Mouse (Mus musculus) embryonic facial prominence, embryonic 14.5 days (tissue): ENCODE measurements around the gene Gm13276. TPM values are rescaled to one million over a fixed set of nuclear protein-coding genes. Genes with fewer than 3 reads are reported as not detected.
"Not testable (repeated sequence)": the region's sequence is repeated elsewhere in the genome, so short reads cannot be mapped to it uniquely, and the experiment has no call there.

Source experiments
- ATAC-seq: fragments of 200-750 bp; cut with Nextera tagmentation; 2 replicates; pipeline ENCODE4 v1.8.0; 2017; ENCODE audit warnings: low read depth, moderate number of reproducible peaks, moderate TSS enrichment
- DNase-seq: peaks from one replicate; pipeline ENCODE4 v3.0.0-alpha.2; 2015; ENCODE audit warnings: low spot score
- H3K27ac ChIP-seq: fragments of 300-500 bp; sonication (generic); replicated peaks from 2 replicates; pipeline ENCODE4 v1.5.1; 2014; ENCODE audit warnings: low read depth, mild to moderate bottlenecking, low read length, moderate library complexity
- H3K27me3 ChIP-seq: fragments of 300-500 bp; sonication (generic); replicated peaks from 2 replicates; pipeline ENCODE4 v1.6.1; 2014; ENCODE audit warnings: low read length; ENCODE audit not compliant: control insufficient read depth, insufficient read depth
- H3K36me3 ChIP-seq: fragments of 300-500 bp; sonication (generic); 2 replicates; pipeline ENCODE4 v1.6.1; 2014; ENCODE audit warnings: low read length, mixed read lengths; ENCODE audit not compliant: control insufficient read depth, insufficient read depth
- H3K4me1 ChIP-seq: fragments of 300-500 bp; sonication (generic); 2 replicates; pipeline ENCODE4 v1.6.1; 2014; ENCODE audit warnings: antibody characterized with exemption, low read length; ENCODE audit not compliant: control insufficient read depth, insufficient read depth
- H3K4me2 ChIP-seq: fragments of 300-500 bp; sonication (generic); 2 replicates; pipeline ENCODE4 v1.6.1; 2014; ENCODE audit warnings: low read depth, mild to moderate bottlenecking, low read length, moderate library complexity, mixed read lengths
- H3K4me3 ChIP-seq: fragments of 300-500 bp; sonication (generic); 2 replicates; pipeline ENCODE4 v1.5.1; 2014; ENCODE audit warnings: low read depth, mild to moderate bottlenecking, low read length
- H3K9ac ChIP-seq: fragments of 300-500 bp; sonication (generic); 2 replicates; pipeline ENCODE4 v1.6.1; 2014; ENCODE audit warnings: low read depth, mild to moderate bottlenecking, low read length, moderate library complexity, mixed read lengths
- H3K9me3 ChIP-seq: fragments of 300-500 bp; sonication (generic); 2 replicates; pipeline ENCODE4 v1.6.1; 2016; ENCODE audit warnings: low read length; ENCODE audit not compliant: control insufficient read depth
- WGBS: fragments of 180-500 bp; shearing (Covaris S2); extraction: QIAGEN DNeasy Blood & Tissue Kit; methylation state at CpG from one replicate; pipeline ENCODE4 v1.1.7; 2014; 5-methylcytosine and 5-hydroxymethylcytosine counted together
- polyA plus RNA-seq: library from polyadenylated mRNA; unstranded; fragments of >200 nt; fragmentation: Nextera tagmentation; extraction: Ambion mirVana; gene quantifications from 2 replicates; pipeline ENCODE4 v1.2.1, GENCODE M21; 2014

The Gm13276 gene
- polyA plus RNA-seq, 1 experiment from 2014 or later: not detected

GRCm38 (mm10) chr4:88793936-88794675 lies 8.6 kb downstream of the Gm13276 start, which contains the start of gene Gm13275:
Gene Gm13275, plus strand, starts transcription at chr4:88794487.
- not testable (repeated sequence) for H3K27me3 ChIP-seq, H3K36me3 ChIP-seq, H3K4me2 ChIP-seq, H3K9me3 ChIP-seq, H3K4me3 ChIP-seq, H3K27ac ChIP-seq, DNase-seq, H3K9ac ChIP-seq, ATAC-seq, H3K4me1 ChIP-seq
- WGBS: no CpG with 5 or more reads among the region's 52 CpGs

DNA sequence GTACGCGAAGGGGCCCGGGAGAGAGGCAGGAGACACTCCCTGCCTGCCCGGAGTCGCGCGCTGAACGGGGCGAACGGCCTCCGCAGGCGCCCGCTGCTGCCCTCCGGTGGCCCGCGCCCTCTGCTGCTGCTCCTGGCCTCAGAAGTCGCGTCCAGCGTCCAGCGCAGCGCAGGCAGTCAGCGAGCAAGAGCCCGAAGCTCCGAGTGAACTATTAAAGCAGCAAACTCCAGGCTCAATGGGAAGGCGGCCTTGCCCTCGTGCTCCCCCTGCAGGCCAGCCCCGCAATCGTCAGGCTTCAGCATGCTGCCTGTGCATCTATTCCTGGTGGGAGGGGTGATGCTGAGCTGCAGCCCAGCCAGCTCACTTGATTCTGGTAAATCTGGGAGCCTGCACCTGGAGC lies 11.6 kb downstream of the Gm13276 start, which contains the start of gene Gm13279:
TSS of gene Gm13279 (plus strand) at position 301 of the 400 bp plus-strand sequence.
- not testable (repeated sequence) for H3K4me3 ChIP-seq, DNase-seq, H3K36me3 ChIP-seq, H3K9ac ChIP-seq, H3K9me3 ChIP-seq, H3K4me2 ChIP-seq, H3K27ac ChIP-seq, ATAC-seq, H3K4me1 ChIP-seq, H3K27me3 ChIP-seq
- WGBS: no CpG with 5 or more reads among the region's 28 CpGs

DNA sequence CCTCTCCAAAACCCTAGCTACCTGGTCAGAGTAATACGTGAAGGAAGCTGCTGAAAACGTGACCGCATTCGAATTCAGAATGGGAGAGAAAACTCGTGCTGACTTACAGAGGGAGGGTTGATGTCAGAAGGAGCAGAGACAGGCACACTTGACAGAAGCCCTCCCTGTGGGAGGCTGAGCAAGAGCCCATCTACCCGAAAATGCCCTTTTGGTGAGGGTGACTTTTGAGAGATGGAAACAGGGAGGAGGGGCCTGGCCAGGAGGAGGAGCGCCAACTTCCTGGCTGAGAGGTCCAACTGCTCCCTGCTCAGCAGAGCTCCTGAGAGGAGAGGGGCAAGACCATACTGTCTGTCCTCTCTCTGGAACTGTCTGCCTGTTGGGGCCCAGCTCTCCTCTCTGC lies 13.9 kb downstream of the Gm13276 start, which contains the start of gene Gm13285:
TSS of gene Gm13285 (plus strand) at position 301 of the 400 bp plus-strand sequence.
- H3K4me2 ChIP-seq: not testable (repeated sequence)

DNA sequence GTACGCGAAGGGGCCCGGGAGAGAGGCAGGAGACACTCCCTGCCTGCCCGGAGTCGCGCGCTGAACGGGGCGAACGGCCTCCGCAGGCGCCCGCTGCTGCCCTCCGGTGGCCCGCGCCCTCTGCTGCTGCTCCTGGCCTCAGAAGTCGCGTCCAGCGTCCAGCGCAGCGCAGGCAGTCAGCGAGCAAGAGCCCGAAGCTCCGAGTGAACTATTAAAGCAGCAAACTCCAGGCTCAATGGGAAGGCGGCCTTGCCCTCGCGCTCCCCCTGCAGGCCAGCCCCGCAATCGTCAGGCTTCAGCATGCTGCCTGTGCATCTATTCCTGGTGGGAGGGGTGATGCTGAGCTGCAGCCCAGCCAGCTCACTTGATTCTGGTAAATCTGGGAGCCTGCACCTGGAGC lies 17.4 kb downstream of the Gm13276 start, which contains the start of gene Gm13287:
TSS of gene Gm13287 (plus strand) at position 301 of the 400 bp plus-strand sequence.
- not testable (repeated sequence) for H3K9ac ChIP-seq, DNase-seq, H3K4me3 ChIP-seq, H3K4me2 ChIP-seq, H3K9me3 ChIP-seq, H3K27me3 ChIP-seq, H3K36me3 ChIP-seq, H3K27ac ChIP-seq, ATAC-seq, H3K4me1 ChIP-seq
- WGBS: no CpG with 5 or more reads among the region's 29 CpGs

More for the DNA sequence above, 13.9 kb downstream of the Gm13276 start, which contains the start of gene Gm13285:
- not testable (repeated sequence) for H3K27ac ChIP-seq, H3K4me3 ChIP-seq, H3K4me1 ChIP-seq, H3K9ac ChIP-seq, ATAC-seq, H3K36me3 ChIP-seq, DNase-seq, H3K27me3 ChIP-seq, H3K9me3 ChIP-seq
- WGBS: 0% methylated on average over 2 of the region's 7 CpGs

GRCm38 (mm10) chr4:88805231-88805630 lies 19.7 kb downstream of the Gm13276 start, which contains the start of gene Gm13288:
Gene Gm13288, plus strand, starts transcription at chr4:88805531.
- not testable (repeated sequence) for H3K4me1 ChIP-seq, H3K27ac ChIP-seq, H3K9ac ChIP-seq, DNase-seq, H3K27me3 ChIP-seq, H3K36me3 ChIP-seq, ATAC-seq, H3K9me3 ChIP-seq
- peak within 1 kb of the TSS; percentile 32; the same call in 1 of the 2 replicates for H3K4me2 ChIP-seq
- peak within 1 kb of the TSS; percentile 20; the same call in 1 of the 2 replicates for H3K4me3 ChIP-seq
- no CpG with 5 or more reads among the region's 8 CpGs for WGBS

GRCm38 (mm10) chr4:88805761-88806160 lies 20.3 kb downstream of the Gm13276 start:
- H3K4me1 ChIP-seq, H3K36me3 ChIP-seq, H3K27ac ChIP-seq, ATAC-seq, DNase-seq, H3K9ac ChIP-seq, H3K9me3 ChIP-seq, H3K27me3 ChIP-seq: not testable (repeated sequence)
- Histone ChIP-seq H3K4me3 (peak overlapping the region; percentile 20; the same call in 1 of the 2 replicates), H3K4me2 (peak overlapping the region; percentile 32; the same call in 1 of the 2 replicates)
- WGBS: no CpG with 5 or more reads among the region's 34 CpGs

GRCm38 (mm10) chr4:88815928-88816327 lies 30.4 kb downstream of the Gm13276 start, which contains the start of gene Ifna7:
Gene Ifna7, plus strand, starts transcription at chr4:88816228.
- H3K4me3 ChIP-seq: no peak within 1 kb of the TSS
- no peak within 1 kb of the TSS for H3K9ac ChIP-seq
- ATAC-seq (no peak), DNase-seq (no peak)
- no peak within 1 kb of the TSS for H3K27ac ChIP-seq
- H3K9me3 ChIP-seq: no peaks in the 10 kb centered on the region
- H3K27me3 ChIP-seq: no peaks in the 10 kb centered on the region
- 59% methylated on average over 3 of the region's 3 CpGs for WGBS
- no peak within 1 kb of the TSS for H3K4me2 ChIP-seq
- no peaks in the 10 kb centered on the region for H3K36me3 ChIP-seq
- H3K4me1 ChIP-seq: no peaks in the 10 kb centered on the region

DNA sequence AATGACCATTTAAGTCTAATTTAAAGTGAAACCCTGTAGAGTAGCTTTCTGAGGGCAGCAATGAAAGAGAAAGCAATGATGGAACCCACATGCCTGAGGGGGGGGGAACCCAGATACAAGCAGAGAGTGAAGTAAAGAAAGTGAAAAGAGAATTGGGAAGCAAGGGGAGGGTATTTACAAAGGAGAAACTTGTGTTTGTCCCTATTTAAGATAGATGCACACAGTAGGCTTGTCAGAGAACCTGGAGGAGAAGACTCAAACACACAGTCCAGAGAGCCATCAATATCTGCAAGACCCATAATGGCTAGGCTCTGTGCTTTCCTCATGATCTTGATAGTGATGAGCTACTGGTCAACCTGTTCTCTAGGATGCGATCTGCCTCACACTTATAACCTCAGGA lies 34.1 kb downstream of the Gm13276 start, which contains the start of gene Ifna11:
TSS of gene Ifna11 (plus strand) at position 301 of the 400 bp plus-strand sequence.
- no peak within 1 kb of the TSS for H3K4me2 ChIP-seq
- WGBS: 71% methylated on average over 1 of the region's 1 CpGs
- no peaks in the 10 kb centered on the region for H3K4me1 ChIP-seq
- H3K4me3 ChIP-seq: no peak within 1 kb of the TSS
- no peak within 1 kb of the TSS for H3K9ac ChIP-seq
- H3K27ac ChIP-seq: no peak within 1 kb of the TSS
- no peaks in the 10 kb centered on the region for H3K36me3 ChIP-seq
- H3K27me3 ChIP-seq: no peaks in the 10 kb centered on the region
- H3K9me3 ChIP-seq: no peaks in the 10 kb centered on the region
- no peak for DNase-seq
- ATAC-seq: no peak
